Mouse (Mus musculus) gastrocnemius, adult 8-10 months (tissue): ENCODE measurements around the gene Wbp4. TPM values are rescaled to one million over a fixed set of nuclear protein-coding genes. Genes with fewer than 3 reads are reported as not detected.
A peak's percentile ranks its signal among the peaks of the same experiment; 100 is the strongest.
"Not testable (repeated sequence)": the region's sequence is repeated elsewhere in the genome, so short reads cannot be mapped to it uniquely, and the experiment has no call there.

Source experiments
- DNase-seq, 2 experiments: peaks; one replicate each; pipeline ENCODE4 v3.0.0; 2022; ENCODE audit warnings: low spot score in 2 of 2
- total RNA-seq, 4 experiments: library from RNA; stranded (reverse); gene quantifications; 2 replicates each; pipeline ENCODE4 v1.2.4; 2022

Wbp4 gene
- total RNA-seq = 10 to 100 TPM; 18.1 to 23.2 (median 20.3) TPM

DNA sequence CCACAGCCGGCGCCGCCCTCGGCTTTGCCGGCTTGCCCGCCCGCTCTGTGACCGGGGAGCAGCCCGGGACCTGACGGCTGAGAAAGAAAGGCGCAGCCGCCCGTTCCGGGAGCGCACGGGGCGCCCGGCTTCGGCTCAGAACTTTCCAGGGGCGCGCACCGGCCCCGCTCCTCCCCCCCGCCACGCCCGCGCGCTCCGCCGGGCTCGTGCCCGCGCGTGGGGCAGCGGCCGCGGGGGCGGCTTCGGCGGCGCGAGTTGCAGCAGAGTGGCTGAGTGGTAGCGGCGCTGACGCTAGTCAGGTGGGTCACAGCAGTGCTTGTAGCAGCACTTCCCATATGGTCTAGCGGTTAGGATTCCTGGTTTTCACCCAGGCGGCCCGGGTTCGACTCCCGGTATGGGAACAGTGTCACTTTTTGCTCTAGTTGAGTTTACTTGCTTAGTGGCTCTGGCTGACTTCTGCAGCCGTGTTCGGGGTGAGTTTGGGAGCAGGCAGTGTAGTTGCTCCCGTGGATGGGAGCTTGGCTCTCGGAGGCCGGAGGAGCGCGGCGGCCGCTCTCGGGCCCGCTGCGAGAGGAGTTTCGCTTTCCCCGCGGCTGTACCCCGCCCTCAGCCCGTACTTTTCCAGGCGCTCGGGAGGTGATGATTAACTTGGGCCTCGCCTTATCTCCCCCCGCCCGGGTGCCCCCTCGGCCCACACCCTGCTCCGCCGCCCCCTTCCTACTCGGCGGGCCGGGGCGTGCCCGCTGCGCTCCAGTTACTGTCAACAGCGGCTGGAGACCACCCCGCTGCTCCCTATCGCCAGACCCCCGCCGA is at the start of gene Wbp4:
TSS of gene Wbp4 (minus strand) at position 182 of the 813 bp plus-strand sequence.
- DNase-seq = peak; percentile 84 to 87

DNA sequence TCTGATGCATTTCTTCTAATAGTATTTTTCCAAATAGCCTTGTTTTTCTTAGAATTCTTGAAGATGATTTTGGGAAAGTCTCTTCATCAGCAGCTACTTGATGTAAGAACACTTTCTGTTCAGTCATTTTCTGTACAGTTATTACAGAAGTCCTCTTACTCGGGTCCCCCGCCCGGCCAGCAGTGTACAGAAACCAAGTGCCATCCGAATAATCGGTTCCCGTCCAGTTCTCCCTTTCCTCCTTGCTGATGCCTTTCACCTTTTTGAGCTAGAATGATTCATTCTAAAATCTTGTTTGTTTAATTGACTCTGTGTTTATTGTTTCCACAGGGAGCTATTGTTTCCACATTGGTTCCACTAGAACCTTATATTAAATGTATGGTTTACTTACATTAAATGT is 49.4 kb upstream of the Wbp4 start:
- DNase-seq = no peak

DNA sequence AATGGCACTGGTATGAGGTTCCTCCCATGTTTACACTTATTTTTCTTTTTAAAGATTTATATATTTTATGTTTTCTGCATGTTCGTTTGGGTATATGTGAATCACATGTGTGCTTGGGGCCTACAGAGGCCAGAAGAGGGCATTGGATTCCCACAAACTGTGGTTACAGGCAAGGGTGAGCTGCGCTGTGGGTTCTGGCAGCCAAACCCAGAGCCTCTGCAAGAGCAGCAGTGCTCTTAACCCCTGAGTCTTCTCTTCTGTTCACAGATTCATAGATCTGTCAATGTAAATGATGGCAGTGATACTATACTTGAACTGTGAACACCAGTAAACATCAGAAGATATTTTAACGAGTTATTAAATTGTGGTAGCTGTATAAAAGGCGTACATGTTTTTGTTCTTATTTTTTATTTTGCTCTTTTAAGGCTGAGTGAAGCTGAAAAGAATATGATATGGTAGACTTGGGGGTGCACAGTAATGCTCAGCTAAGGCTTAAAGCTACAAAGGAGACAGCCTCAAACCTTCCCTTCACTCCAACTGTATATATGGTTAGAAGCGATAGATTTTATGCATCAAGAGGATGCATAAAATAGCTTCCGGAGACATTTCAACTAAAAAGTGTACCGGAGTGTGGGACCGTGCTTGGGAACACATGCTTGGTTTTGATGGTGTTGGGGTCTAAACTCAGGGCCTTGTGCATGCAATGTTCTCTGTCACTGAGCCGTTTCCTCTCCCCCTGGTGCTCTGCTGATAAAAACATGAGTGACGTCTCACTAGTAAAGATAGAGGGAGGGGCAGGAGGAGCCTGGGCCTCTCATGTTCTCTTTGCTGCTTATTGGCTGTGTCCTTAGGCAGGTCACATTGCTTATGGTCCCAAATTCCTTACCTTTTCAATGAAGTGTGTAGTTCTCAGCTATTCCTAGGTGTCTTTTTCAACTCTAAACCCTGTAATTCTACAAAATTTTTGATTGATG is 48.5 kb upstream of the Wbp4 start:
- no peak for DNase-seq

DNA sequence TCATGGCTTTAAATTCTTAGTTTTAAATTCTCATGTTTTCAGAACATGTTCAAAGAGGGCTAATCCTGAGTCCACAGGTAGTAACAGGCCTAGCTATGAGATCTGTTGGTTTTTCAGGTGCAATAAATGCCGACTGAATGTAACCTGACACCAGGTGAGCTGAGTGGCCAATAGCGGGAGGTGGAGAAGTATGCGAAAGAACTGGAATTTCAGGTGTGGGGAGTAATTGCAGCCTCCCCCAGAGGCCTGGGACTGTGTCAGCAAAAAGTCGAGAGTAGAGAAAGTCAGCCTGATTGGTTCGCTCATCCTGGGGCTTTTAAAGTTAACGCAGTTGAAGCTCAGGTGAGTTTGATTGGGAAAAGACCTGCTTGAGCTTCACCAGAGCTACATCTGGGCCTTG is 46.4 kb upstream of the Wbp4 start:
- DNase-seq = no peak

DNA sequence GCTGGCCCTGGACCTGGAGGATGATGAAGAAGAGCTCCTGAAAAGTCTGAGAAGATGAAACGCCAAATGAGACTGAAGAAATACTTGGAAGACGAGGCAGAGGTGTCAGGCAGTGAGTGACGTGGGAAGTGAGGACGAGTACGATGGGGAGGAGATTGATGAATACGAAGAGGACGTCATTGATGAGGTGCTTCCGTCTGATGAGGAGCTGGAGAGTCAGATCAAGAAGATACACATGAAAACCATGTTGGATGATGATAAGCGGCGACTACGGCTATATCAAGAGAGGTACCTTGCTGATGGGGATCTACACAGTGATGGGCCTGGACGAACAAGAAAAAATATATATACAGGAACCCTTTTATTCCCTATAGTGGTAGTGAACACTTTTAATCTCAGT is 44.8 kb upstream of the Wbp4 start:
- DNase-seq = not testable (repeated sequence)

DNA sequence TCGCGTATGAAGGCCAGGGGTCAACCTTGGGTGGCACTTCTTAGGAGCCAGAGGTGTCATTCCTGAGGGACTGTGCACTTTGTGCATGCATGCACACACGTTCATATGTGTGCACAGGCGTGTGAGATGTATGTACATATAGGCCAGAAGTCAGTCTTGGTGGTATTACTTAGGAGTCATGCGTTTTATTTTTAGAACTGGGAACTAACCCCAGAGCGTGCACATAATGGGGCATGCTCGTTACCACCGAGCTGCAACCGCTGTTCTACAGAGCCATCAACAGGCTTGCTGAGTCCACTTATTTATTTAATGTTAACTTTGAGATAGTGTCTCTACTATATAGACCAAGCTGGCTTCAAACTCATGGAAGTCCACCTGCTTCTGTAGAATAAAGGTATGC is 41.1 kb upstream of the Wbp4 start:
- DNase-seq = no peak

DNA sequence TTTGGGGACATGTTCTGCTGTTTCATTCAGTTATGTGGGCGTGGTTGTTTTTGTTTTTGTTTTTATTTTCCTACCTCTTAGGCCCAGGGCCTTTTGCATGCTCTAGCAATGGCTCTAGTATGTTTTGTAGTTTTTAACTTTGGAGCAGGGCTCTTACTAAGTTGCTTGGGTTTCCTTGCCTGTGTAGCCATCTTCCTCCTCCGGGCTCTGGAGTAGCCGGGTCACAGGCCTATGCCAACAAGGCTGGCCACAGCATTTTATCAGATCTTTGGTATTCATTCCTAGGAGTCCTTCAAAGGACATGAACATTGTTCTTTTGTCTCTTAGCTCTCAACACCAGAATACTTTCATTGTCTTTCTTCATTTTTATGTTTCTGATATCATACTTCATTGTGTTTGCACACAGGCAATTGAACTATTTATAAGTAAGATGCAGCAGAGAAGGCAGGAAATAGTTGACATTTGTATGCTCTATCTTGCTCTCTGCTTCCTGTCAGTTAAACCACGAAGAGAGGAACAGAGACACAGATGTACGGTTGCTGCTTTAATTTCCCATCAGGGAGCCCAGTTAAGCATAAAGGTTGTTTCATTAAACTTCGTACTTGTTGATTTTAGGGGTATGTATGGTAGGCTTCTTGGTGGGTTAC is 40.3 kb upstream of the Wbp4 start:
- DNase-seq = no peak

DNA sequence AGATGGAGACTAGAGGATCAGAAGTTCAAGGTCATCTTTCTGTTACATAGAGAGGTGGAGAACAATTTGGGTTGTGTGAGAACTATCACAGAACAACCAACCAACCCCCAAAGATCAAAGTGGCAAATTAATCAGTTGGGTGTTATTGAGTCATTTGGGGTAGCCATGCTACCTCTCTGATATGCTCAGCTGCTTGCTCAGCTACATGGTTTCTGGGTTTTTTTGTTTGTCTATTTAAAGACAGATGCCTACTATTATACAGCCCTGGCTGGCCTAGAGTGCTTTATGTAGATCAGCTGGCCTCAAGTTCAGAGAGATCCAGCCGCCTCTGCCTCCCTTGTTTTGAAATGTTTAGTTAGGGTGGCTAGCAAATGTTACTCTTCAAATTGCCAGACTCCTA is 39.7 kb upstream of the Wbp4 start:
- DNase-seq = no peak

DNA sequence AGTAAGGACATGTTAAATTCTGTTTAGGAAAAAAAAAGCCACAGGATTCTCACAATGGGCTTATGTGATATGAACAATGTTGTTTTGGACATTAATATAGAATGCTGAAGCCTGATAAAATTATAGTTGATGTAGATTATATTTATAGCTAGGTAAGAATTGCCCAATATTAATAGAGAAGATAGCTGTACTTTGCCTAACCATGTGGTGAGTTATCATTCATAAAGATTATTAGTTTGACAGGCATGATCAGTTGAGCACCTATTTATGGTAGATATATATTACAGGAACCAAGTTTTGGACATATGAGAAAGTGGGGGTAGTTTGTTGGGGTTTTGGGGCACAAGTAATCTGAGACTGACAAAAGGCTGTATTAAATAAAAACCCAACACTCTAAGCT is 39.3 kb upstream of the Wbp4 start:
- DNase-seq = no peak

DNA sequence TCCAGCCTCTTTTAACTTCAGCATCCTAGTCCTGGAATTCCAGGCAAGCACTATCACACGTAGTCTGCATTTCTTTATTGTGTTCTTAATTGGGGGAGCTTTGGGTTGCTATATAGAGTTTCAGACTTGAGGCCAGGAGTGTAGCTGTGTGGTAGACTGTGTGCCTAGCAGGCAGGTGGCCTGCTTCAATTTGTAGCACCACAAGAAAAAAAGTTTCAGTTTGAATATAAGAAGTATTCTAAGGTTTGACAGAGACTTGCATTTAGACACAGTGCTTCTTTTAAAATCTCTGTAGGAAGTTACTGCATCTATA is 38.3 kb upstream of the Wbp4 start:
- DNase-seq = no peak

DNA sequence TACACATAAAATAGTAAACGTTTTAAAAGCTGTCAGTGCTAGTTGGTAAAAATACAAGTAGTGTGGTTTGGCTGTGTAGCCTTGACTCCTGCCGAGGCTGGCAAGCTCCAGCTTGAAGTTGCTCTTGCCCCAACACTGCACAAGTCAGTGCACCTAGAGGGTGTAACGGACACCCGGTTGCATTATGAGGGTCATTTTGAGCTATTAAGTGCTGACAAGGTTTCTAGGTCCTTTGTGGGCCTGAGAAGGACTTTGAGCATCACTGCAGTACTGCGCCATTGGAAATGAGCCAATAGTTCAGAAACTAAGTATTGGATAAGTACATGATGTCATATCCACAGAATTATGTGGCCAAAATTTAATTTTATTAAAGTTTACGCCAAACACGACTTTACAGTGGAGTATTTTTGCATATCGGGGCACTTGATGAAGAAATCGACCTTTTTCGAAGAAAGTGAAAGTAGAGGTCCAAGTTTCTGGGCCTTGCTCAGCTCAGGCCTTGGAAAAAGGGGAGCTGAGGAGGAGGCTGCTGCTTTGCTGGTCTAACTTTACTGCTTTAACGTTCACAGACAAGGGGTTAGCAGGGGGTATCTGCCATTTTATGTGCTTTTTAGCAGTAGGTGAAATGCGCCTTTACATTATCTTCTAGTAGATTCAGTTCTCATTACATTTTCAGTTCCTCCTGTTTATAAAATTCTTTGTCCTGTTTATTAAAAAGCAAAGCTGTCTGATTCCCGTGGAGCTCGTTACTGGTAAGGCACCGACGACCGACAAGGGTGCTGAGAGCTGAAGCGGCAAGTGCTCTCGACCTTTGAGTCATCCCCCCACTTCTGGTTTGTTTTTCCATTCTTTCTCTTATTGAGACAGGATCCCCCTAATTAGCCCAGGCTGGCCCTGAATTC is 37.7 kb upstream of the Wbp4 start:
- DNase-seq = no peak

DNA sequence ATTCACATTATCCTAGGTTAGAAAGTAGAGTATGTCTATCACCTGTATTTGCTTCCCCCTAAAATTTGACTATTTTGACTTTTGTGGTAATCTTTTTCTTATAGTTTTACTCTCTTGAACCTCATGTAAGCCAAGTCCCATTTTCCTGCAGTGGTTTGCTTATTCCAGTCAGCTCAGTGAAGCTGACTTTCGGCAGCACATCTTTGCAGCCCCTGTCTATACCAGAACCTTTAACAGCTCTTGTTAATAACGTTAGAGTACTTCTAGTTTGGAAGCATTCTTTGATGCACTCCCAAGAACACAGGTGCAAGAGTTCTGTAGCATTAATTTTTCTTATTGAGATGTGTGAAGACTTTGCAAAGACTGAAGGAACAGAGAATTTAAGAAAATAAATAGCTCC is 36.8 kb upstream of the Wbp4 start:
- DNase-seq = no peak

DNA sequence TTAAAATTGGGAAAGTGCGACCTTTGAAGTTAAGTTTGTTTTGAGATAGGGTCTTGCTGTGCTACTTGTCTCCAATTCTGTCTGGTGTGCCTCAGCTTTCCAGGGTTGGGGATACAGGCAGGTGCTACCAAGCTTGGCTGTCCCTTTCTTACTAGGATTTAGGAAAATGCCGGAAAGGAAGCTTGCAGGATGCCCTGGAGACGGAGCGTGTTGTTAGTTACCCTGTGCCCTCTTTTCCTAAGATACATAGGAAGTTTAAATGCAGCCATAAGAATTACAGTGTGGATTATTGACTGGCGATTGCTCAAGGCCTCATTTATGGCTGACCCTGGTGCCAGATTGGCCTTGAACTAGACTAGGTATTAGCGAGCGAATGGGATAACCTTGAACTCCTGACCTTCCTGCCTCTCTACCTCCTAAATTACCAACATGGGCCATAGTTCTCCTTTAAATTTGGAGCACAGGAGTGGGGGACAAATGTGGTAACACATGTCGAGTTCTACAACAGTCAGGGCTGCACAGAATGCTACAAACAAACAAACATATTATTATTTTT is 35.9 kb upstream of the Wbp4 start:
- DNase-seq = no peak

DNA sequence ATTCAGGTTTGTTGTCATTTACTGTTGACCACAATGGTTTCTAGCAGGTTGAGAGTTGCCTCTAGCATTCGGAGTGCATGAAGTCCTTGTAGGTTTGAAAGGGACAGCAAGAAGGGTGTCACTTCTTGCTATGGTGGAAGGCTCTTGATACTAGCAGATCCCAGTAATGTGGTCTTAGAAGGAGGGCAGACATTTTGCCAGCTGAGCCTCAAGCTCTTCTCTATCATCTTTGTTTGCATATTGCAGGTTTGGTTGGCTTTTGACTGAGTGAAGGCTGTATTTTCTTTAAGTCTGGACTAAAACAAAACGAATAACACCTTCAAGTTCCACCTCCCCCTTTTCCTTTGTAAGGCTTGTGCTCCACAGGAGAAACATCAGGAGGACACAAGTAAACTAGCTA is 35.4 kb upstream of the Wbp4 start:
- no peak for DNase-seq

DNA sequence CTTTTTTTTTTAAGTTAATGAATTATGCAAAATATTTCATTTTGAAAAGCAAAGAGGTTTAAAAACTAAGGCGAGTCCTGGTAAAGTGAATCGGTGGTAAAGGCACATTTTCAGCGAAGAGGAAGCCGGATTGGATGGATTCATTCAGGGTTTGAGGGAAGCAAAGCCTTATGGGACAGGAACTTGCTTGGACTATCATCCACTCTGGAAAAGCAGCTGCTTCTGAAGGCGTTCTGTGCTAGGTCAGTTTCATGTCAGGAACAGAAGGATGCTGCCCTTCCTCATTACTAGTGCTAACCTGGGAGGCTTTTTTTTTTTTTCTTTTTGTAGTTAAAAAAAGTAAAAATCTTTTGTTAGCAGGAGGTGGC is 34.9 kb upstream of the Wbp4 start:
- DNase-seq = no peak

DNA sequence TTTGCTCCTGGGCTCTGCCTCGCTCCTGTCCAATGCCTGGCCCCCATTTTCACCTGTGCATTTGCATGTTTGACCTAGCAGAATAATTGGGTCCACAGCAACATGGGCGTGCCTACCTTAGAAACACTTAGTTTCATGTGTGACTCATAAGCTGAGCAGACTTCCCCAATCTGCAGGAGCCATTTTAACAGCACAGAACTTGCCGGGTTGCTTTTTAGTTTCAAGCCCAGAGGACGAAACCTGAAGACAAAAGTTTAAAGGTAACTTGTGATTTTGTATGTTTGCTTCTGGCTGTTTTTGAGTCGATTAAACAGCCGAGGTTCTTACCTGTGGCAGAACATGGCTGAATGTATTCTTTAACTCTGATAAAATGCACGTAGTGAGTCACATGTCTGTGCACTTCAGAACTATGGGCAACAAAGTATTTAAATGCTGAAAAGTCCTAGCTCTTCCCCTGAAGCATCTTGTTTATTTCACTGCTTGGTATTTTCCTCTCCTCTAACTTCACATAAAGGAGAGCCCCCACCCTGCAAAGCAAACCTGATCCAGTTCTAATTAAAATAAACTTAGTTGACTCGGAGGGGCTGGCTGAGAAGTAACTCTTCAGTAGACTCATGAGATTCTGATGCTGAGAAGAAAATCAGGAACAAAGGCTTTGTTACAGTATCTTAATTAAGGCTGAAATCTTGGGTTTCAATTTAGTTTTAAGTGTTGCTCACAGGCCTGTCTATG is 34.4 kb upstream of the Wbp4 start:
- DNase-seq = no peak

DNA sequence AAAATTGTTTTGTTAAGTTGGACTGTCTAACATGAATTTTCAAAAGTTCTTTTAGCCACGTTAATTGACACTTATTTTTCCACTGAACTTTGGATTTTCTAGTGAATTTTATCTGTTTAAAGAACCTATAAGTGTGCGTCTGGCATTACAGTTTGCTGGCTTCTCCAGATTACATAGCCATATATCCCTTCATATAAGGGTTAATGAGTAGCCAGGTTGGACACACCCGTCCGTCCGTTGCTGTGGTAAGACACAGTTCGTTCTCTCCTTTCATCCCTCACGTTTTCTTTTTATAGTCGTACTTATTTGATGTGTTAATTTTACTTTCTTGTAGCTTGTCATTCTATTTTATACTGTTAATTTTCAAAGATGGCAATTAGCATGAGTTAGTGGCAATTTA is 33.8 kb upstream of the Wbp4 start:
- DNase-seq = no peak

DNA sequence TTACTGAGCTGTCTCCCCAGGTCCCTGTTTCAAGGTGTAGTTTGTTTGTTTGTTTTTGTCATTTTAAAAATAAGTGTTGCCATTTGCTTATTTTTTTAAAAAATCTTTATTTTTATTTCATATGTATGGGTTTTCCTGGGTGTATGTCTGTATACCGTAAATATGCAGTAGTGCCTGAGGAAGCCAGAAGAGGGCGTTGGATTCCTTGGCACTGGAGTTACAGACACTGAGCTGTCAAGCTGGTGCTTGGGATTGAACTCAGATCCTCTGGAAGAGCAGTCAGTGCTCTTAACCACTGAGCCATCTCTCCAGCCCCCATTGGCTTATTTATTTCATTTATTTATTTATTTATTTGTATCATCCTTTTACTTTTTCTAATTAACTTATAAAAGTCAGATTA is 32.6 kb upstream of the Wbp4 start:
- no peak for DNase-seq

DNA sequence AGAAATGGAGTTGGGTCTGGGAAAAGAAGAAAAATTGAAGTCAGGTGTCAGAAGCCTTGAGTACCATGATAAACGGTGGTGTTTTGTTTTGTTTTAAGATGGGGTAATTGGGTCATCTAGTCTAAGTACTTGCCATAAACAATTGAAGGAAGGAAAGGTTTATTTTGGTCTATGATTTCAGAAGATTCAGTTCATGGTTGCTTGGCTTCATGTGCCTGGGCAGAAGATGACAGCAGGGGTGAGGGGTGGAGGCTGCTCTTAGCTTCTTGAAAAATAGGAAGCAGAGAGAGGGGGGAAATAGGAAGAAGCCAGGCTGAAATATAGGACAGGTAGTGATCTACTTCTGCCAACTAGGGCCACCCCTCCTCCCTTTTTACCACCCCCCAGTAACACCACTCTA is 30.2 kb upstream of the Wbp4 start:
- no peak for DNase-seq

DNA sequence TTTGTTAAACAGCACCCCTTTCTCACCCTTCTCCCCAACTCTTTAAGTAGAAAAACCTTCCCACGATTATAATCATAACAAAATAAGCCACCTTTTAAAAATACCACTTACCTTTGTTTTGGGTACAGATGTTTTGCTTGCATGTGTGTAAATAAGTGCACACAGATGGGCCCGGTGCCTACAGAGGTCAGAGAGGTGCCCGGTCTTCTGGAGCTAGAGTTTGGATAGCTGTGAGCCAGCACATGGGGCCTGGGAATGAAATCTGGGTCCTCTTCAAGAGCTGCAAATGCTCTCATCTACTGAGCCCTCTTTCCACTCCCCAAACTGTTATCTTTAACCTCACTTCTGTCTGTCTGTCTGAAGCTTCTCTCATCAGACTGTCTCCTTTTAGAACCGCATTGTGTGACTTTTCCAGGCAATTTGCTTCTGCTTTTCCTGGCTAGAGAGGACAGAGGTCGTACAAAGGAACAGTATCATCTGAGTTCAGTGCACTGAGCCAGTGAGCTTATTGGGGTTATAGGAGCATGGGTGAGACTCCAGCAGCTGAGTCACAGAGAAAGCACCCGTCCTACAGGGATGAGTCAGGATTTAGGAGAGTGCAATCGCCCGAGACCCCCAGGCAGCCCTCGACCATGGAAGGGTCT is 27.5 kb upstream of the Wbp4 start:
- DNase-seq = no peak
